Mouse (Mus musculus): ENCODE results near the gene Prss53.

DNA sequence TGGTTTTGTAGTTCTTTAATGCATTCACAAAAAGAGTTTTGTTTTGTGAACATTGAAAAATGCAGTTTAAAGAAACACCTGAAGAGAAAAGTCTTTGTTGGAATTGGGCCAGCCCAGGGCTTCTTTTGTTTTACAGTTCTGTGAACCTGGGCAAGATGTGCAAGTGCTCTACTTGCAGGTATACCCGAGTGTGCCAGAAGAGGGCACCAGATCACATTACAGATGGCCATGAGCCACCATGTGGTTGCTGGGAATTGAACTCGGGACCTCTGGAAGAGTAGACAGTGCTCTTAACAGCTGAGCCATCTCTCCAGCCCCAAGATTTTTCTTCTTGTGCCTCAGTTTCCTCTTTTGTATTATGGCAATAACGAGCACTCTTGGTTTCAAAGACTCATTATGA is 27.4 kb upstream of the Prss53 start:
- TF ChIP-seq CTCF (IDR thresholded peaks at IDR 0.05; ENCODE audit: insufficient read depth, low read depth, low read length) (no peak), POLR2A (IDR thresholded peaks at IDR 0.05; ENCODE audit: insufficient read depth, low read depth, low read length) (no peak)

All from olfactory bulb, adult 2 months (tissue).